Mouse (Mus musculus) ES-E14 (cell line): Measurements from ENCODE around the gene Tank. TPM values are rescaled to one million over a fixed set of nuclear protein-coding genes. Genes with fewer than 3 reads are reported as not detected.

ENCODE experiments used
- DNase-seq: peaks from one replicate; pipeline ENCODE4 v3.0.0-alpha.2; 2013; ENCODE audit warnings: low read depth, low spot score
- H3K27ac ChIP-seq: 2 replicates; pipeline ENCODE4 v1.5.1; 2012; ENCODE audit warnings: low read depth, mild to moderate bottlenecking, low read length, moderate library complexity, mixed read lengths; ENCODE audit not compliant: poor library complexity, insufficient read depth, severe bottlenecking
- H3K36me3 ChIP-seq: 2 replicates; pipeline ENCODE4 v1.6.1; 2012; ENCODE audit warnings: mild to moderate bottlenecking, low read length, moderate library complexity, mixed read lengths; ENCODE audit not compliant: control insufficient read depth, poor library complexity, insufficient read depth, severe bottlenecking
- H3K4me1 ChIP-seq, 2 experiments: fragments of 150-350 bp in 1 of 2; sonication (generic) in 1 of 2; 2 replicates each; pipeline ENCODE4 v1.6.1; 2012; ENCODE audit warnings: low read length in 2 of 2, mild to moderate bottlenecking in 1 of 2, mixed read lengths in 1 of 2; ENCODE audit not compliant: control insufficient read depth in 2 of 2, insufficient read depth in 2 of 2, poor library complexity in 1 of 2
- H3K4me3 ChIP-seq, 2 experiments: fragments of 150-350 bp in 1 of 2; sonication (generic) in 1 of 2; 2 replicates each; pipeline ENCODE4 v1.5.1; 2012; ENCODE audit warnings: low read length in 2 of 2, low read depth in 1 of 2, mild to moderate bottlenecking in 1 of 2, mixed read lengths in 1 of 2; ENCODE audit not compliant: insufficient read depth in 1 of 2, poor library complexity in 1 of 2, severe bottlenecking in 1 of 2
- H3K9ac ChIP-seq: 2 replicates; pipeline ENCODE4 v1.6.1; 2012; ENCODE audit warnings: low read depth, mild to moderate bottlenecking, low read length, mixed read lengths; ENCODE audit not compliant: poor library complexity, insufficient read depth, severe bottlenecking
- H3K9me3 ChIP-seq: fragments of 150-350 bp; sonication (generic); 2 replicates; pipeline ENCODE4 v1.6.1; 2012; ENCODE audit warnings: low read depth, mild to moderate bottlenecking, low read length; ENCODE audit not compliant: control insufficient read depth, insufficient read depth
- CHD2 ChIP-seq: IDR thresholded peaks from 2 replicates; pipeline ENCODE4 v1.6.1; 2014; ENCODE audit warnings: mild to moderate bottlenecking, low read depth, low read length, inconsistent platforms
- HCFC1 ChIP-seq: IDR thresholded peaks from 2 replicates; pipeline ENCODE4 v1.6.1; 2012; ENCODE audit warnings: low read length, inconsistent platforms, borderline replicate concordance; ENCODE audit not compliant: insufficient read depth
- MAFK ChIP-seq: IDR thresholded peaks from 2 replicates; pipeline ENCODE4 v1.6.1; 2014; ENCODE audit warnings: mild to moderate bottlenecking, low read depth, low read length, inconsistent platforms; ENCODE audit not compliant: insufficient read depth
- ZC3H11A ChIP-seq: IDR thresholded peaks from 2 replicates; pipeline ENCODE4 v1.6.1; 2012; ENCODE audit warnings: low read depth, mild to moderate bottlenecking, inconsistent platforms, low read length, borderline replicate concordance
- ZNF384 ChIP-seq: IDR thresholded peaks from 2 replicates; pipeline ENCODE4 v1.6.1; 2012; ENCODE audit warnings: low read depth, low read length, inconsistent platforms
- in situ Hi-C, 2 experiments: fragments of 600-800 bp; cut with MboI; formaldehyde crosslinking; loops; one replicate each; pipeline ENCODE4 v1.15.1; 2025; ENCODE audit warnings: low sequenced_read_pairs in 2 of 2, inconsistent platforms in 1 of 2; ENCODE audit not compliant: unreplicated experiment in 2 of 2
- total RNA-seq: library from RNA; depleted of rRNA; stranded (reverse); fragments of 300-350 nt; gene quantifications from 2 replicates; pipeline ENCODE4 v1.2.3, GENCODE M21; 2012

Gene Tank
- total RNA-seq, 1 experiment: 7.8 TPM

- H3K4me3 ChIP-seq: no peak overlapping the region
- H3K36me3 ChIP-seq: no peaks in the 10 kb centered on the region
- no peak overlapping the region for H3K9ac ChIP-seq
- TF ChIP-seq HCFC1 (no peak), ZC3H11A (no peak), MAFK (no peak), ZNF384 (no peak), CHD2 (no peak)
- in situ Hi-C loops: no loop called here
- H3K9me3 ChIP-seq: no peaks in the 10 kb centered on the region
- no peak overlapping the region for H3K27ac ChIP-seq
- DNase-seq: no peak
- H3K4me1 ChIP-seq: peaks cover 0 to 2% of the 10 kb centered on the region in 2 experiments; a peak in 1 of 4 replicates
Measured at GRCm38 (mm10) chr2:61592095-61592494, 13.7 kb downstream of the Tank start.

GRCm38 (mm10) chr2:61592699-61593029 is 14.3 kb downstream of the Tank start:
- H3K4me1 ChIP-seq: peaks cover 0 to 2% of the 10 kb centered on the region in 2 experiments; a peak in 1 of 4 replicates
- DNase-seq: no peak
- in situ Hi-C loops: no loop called here
- no peak overlapping the region; a peak in 1 of 4 replicates for H3K4me3 ChIP-seq
- no peaks in the 10 kb centered on the region for H3K36me3 ChIP-seq
- H3K9me3 ChIP-seq: no peaks in the 10 kb centered on the region
- no peak overlapping the region for H3K27ac ChIP-seq
- H3K9ac ChIP-seq: no peak overlapping the region
- TF ChIP-seq ZNF384 (no peak), MAFK (no peak), ZC3H11A (no peak), HCFC1 (no peak), CHD2 (no peak)

- peak; percentile 84 for DNase-seq
- H3K9me3 ChIP-seq: no peaks in the 10 kb centered on the region
- TF ChIP-seq HCFC1 (0 out of 2 replicates have a peak, but pooled peaks have one; percentile 64), ZC3H11A (no peak)
- peak overlapping the region; percentile 84 for H3K9ac ChIP-seq
- peak overlapping the region; percentile 94 for H3K4me3 ChIP-seq
- in situ Hi-C loops: no loop called here
- H3K4me1 ChIP-seq: peaks cover 0 to 2% of the 10 kb centered on the region in 2 experiments; a peak in 1 of 4 replicates
- H3K27ac ChIP-seq: 0 out of 2 replicates have a peak overlapping the region, but pooled peaks have one; percentile 32
- no peaks in the 10 kb centered on the region for H3K36me3 ChIP-seq
Measured at GRCm38 (mm10) chr2:61593030-61593811, 14.8 kb downstream of the Tank start.

- H3K9me3 ChIP-seq: no peaks in the 10 kb centered on the region
- no peaks in the 10 kb centered on the region for H3K36me3 ChIP-seq
- peak overlapping the region; percentile 84 for H3K9ac ChIP-seq
- in situ Hi-C loops: no loop called here
- H3K27ac ChIP-seq: no peak overlapping the region
- TF ChIP-seq CHD2 (no peak), MAFK (no peak), ZC3H11A (no peak), ZNF384 (no peak), HCFC1 (no peak)
- peak overlapping the region; percentile 94 for H3K4me3 ChIP-seq
- DNase-seq: no peak
- H3K4me1 ChIP-seq: peaks cover 0 to 2% of the 10 kb centered on the region in 2 experiments; a peak in 1 of 4 replicates
Measured at GRCm38 (mm10) chr2:61593871-61594304, 15.5 kb downstream of the Tank start.
